Mouse (Mus musculus): ENCODE results near the gene Naif1.

- TF ChIP-seq CTCF (IDR thresholded peaks at IDR 0.05; ENCODE audit: low read depth, low read length) (no peak), POLR2A (IDR thresholded peaks at IDR 0.05; ENCODE audit: borderline replicate concordance, low read depth, low read length) (no peak)
Observed at GRCm38 (mm10) chr2:32483179-32483875, 33.1 kb downstream of the Naif1 start.
